Mouse (Mus musculus) neural tube, embryonic 10.5 days (tissue): ENCODE measurements around the gene Prss54.
A peak's percentile ranks its signal among the peaks of the same experiment; 100 is the strongest.

Experiments used
- DNase-seq: peaks from one replicate; pipeline ENCODE4 v3.0.0-alpha.2; 2017; ENCODE audit warnings: low spot score; ENCODE audit errors: extremely low spot score

The Prss54 gene

GRCm38 (mm10) chr8:95555963-95556362 is 20.2 kb downstream of the Prss54 start:
- DNase-seq: no peak

- DNase-seq: no peak
Observed at GRCm38 (mm10) chr8:95551577-95551976, 24.6 kb downstream of the Prss54 start.

GRCm38 (mm10) chr8:95549871-95550829 is 26.0 kb downstream of the Prss54 start:
- no peak for DNase-seq

GRCm38 (mm10) chr8:95547931-95548330 is 28.2 kb downstream of the Prss54 start:
- no peak for DNase-seq

- no peak for DNase-seq
Observed at GRCm38 (mm10) chr8:95546986-95547385, 29.2 kb downstream of the Prss54 start.

GRCm38 (mm10) chr8:95545815-95546214 is 30.3 kb downstream of the Prss54 start:
- no peak for DNase-seq

- DNase-seq: no peak
Observed at GRCm38 (mm10) chr8:95543065-95543464, 33.1 kb downstream of the Prss54 start.

GRCm38 (mm10) chr8:95542191-95542590 is 33.9 kb downstream of the Prss54 start:
- no peak for DNase-seq

GRCm38 (mm10) chr8:95539487-95539886 is 36.7 kb downstream of the Prss54 start:
- no peak for DNase-seq

GRCm38 (mm10) chr8:95533584-95534387 is 42.4 kb downstream of the Prss54 start, which contains the start of gene Ccdc113:
Gene Ccdc113, plus strand, starts transcription at chr8:95534085.
- DNase-seq: peak; percentile 61

- no peak for DNase-seq
Observed at GRCm38 (mm10) chr8:95532206-95532605, 43.9 kb downstream of the Prss54 start.

- no peak for DNase-seq
Observed at GRCm38 (mm10) chr8:95528750-95529310, 47.3 kb downstream of the Prss54 start.

GRCm38 (mm10) chr8:95528194-95528593 is 47.9 kb downstream of the Prss54 start:
- no peak for DNase-seq

GRCm38 (mm10) chr8:95523991-95524390 is 52.1 kb downstream of the Prss54 start:
- no peak for DNase-seq

- DNase-seq: no peak
Observed at GRCm38 (mm10) chr8:95516928-95517327, 59.2 kb downstream of the Prss54 start.

GRCm38 (mm10) chr8:95513219-95513618 is 62.9 kb downstream of the Prss54 start:
- no peak for DNase-seq

- DNase-seq: no peak
Observed at GRCm38 (mm10) chr8:95512257-95512656, 63.9 kb downstream of the Prss54 start.
